Mouse (Mus musculus) liver, adult 2 months (tissue): ENCODE data around the gene Inpp5k. TPM values are rescaled to one million over a fixed set of nuclear protein-coding genes. Genes with fewer than 3 reads are reported as not detected.

Experiments used
- DNase-seq: peaks from one replicate; pipeline ENCODE4 v3.0.0-alpha.2; 2011; ENCODE audit warnings: low read depth, low spot score; ENCODE audit errors: extremely low read depth
- H3K27ac ChIP-seq: fragments of 200-500 bp; replicated peaks from 2 replicates; pipeline ENCODE4 v1.5.1; 2012; ENCODE audit warnings: low read depth, mild to moderate bottlenecking, control low read depth, inconsistent platforms, low read length; ENCODE audit not compliant: insufficient read depth
- H3K27me3 ChIP-seq: fragments of 200-500 bp; 2 replicates; pipeline ENCODE4 v1.6.1; 2012; ENCODE audit warnings: mild to moderate bottlenecking, moderate library complexity, low read length, inconsistent platforms; ENCODE audit not compliant: control insufficient read depth, insufficient read depth
- H3K36me3 ChIP-seq: fragments of 200-500 bp; 2 replicates; pipeline ENCODE4 v1.6.1; 2012; ENCODE audit warnings: low read length, inconsistent platforms; ENCODE audit not compliant: control insufficient read depth, insufficient read depth
- H3K4me1 ChIP-seq: fragments of 200-500 bp; 2 replicates; pipeline ENCODE4 v1.6.1; 2011; ENCODE audit warnings: low read length; ENCODE audit not compliant: control insufficient read depth, insufficient read depth
- H3K4me3 ChIP-seq: fragments of 200-500 bp; 2 replicates; pipeline ENCODE4 v1.5.1; 2011; ENCODE audit warnings: low read depth, mild to moderate bottlenecking, control low read depth, low read length, moderate library complexity; ENCODE audit not compliant: insufficient read depth
- H3K79me2 ChIP-seq: fragments of 200-500 bp; 2 replicates; pipeline ENCODE4 v1.6.1; 2012; ENCODE audit warnings: inconsistent platforms, mild to moderate bottlenecking, low read length, moderate library complexity; ENCODE audit not compliant: control insufficient read depth, insufficient read depth
- H3K9ac ChIP-seq: fragments of 200-500 bp; 2 replicates; pipeline ENCODE4 v1.6.1; 2012; ENCODE audit warnings: low read depth, mild to moderate bottlenecking, control low read depth, inconsistent platforms, low read length
- CTCF ChIP-seq: fragments of 200-500 bp; IDR thresholded peaks from 2 replicates; pipeline ENCODE4 v1.5.1; 2011; ENCODE audit warnings: low read depth, low read length, control low read depth
- POLR2A ChIP-seq: fragments of 200-500 bp; IDR thresholded peaks from 2 replicates; pipeline ENCODE4 v1.6.1; 2011; ENCODE audit warnings: low read length, control low read depth; ENCODE audit not compliant: insufficient read depth; ENCODE audit errors: extremely low read depth
- WGBS: fragments of 180-500 bp; shearing (Covaris S2); methylation state at CpG from one replicate; pipeline ENCODE4 v1.1.7; 2018; 5-methylcytosine and 5-hydroxymethylcytosine counted together
- polyA plus RNA-seq: library from polyadenylated mRNA; depleted of rRNA; stranded (reverse); fragments of >200 nt; gene quantifications from 2 replicates; pipeline ENCODE4 v1.2.3, GENCODE M21; 2012
- total RNA-seq: library from RNA; depleted of rRNA; stranded (reverse); fragments of >200 nt; gene quantifications from 2 replicates; pipeline ENCODE4 v1.2.3, GENCODE M21; 2014

Gene Inpp5k
- total and polyA plus RNA-seq, 2 experiments: 12.3 to 17.2 TPM

GRCm38 (mm10) chr11:75632921-75633320 is 2.1 kb downstream of the Inpp5k start:
- DNase-seq: no peak
- Histone ChIP-seq H3K79me2 (peaks cover 3% of the 10 kb centered on the region; the same call in 1 of the 2 replicates), H3K4me1 (peaks cover 3% of the 10 kb centered on the region; the same call in 1 of the 2 replicates), H3K36me3 (peaks cover 11% of the 10 kb centered on the region; the same call in 1 of the 2 replicates), H3K27ac (no peak overlapping the region), H3K27me3 (no peaks in the 10 kb centered on the region), H3K9ac (no peak overlapping the region), H3K4me3 (no peak overlapping the region)
- WGBS: 92% methylated on average over 5 of the region's 5 CpGs
- TF ChIP-seq POLR2A (no peak), CTCF (no peak)

GRCm38 (mm10) chr11:75634801-75635200 is 4.0 kb downstream of the Inpp5k start:
- peak overlapping the region; percentile 15 for H3K27ac ChIP-seq
- 62% methylated on average over 3 of the region's 3 CpGs for WGBS

GRCm38 (mm10) chr11:75635315-75635714 is 4.5 kb downstream of the Inpp5k start:
- H3K27ac ChIP-seq: peak overlapping the region; percentile 49
- TF ChIP-seq CTCF: no peak
- no peak for TF ChIP-seq POLR2A
- peaks cover 3% of the 10 kb centered on the region; the same call in 1 of the 2 replicates for H3K4me1 ChIP-seq
- H3K9ac ChIP-seq: no peak overlapping the region
- H3K27me3 ChIP-seq: no peaks in the 10 kb centered on the region
- peaks cover 3% of the 10 kb centered on the region; the same call in 1 of the 2 replicates for H3K79me2 ChIP-seq
- DNase-seq: no peak
- no peak overlapping the region for H3K4me3 ChIP-seq
- WGBS: 53% methylated on average over 11 of the region's 11 CpGs
- H3K36me3 ChIP-seq: peaks cover 13% of the 10 kb centered on the region; the same call in 1 of the 2 replicates

More at GRCm38 (mm10) chr11:75634801-75635200, 4.0 kb downstream of the Inpp5k start:
- Histone ChIP-seq H3K36me3 (peaks cover 11% of the 10 kb centered on the region; the same call in 1 of the 2 replicates), H3K4me1 (peaks cover 3% of the 10 kb centered on the region; the same call in 1 of the 2 replicates), H3K79me2 (peaks cover 3% of the 10 kb centered on the region; the same call in 1 of the 2 replicates), H3K27me3 (no peaks in the 10 kb centered on the region), H3K9ac (no peak overlapping the region), H3K4me3 (no peak overlapping the region)
- DNase-seq: no peak
- no peak for TF ChIP-seq POLR2A
- TF ChIP-seq CTCF: no peak

GRCm38 (mm10) chr11:75643323-75643722 is 12.5 kb downstream of the Inpp5k start:
- H3K9ac ChIP-seq: no peak overlapping the region
- peaks cover 4% of the 10 kb centered on the region; the same call in 1 of the 2 replicates for H3K36me3 ChIP-seq
- H3K79me2 ChIP-seq: no peaks in the 10 kb centered on the region
- WGBS: 85% methylated on average over 5 of the region's 5 CpGs
- no peak overlapping the region for H3K27ac ChIP-seq
- H3K4me3 ChIP-seq: no peak overlapping the region
- no peak for DNase-seq
- TF ChIP-seq CTCF: no peak
- no peak for TF ChIP-seq POLR2A
- no peaks in the 10 kb centered on the region for H3K27me3 ChIP-seq
- H3K4me1 ChIP-seq: no peaks in the 10 kb centered on the region

GRCm38 (mm10) chr11:75644684-75645083 is 13.9 kb downstream of the Inpp5k start:
- TF ChIP-seq POLR2A (no peak), CTCF (no peak)
- Histone ChIP-seq H3K36me3 (peaks cover 4% of the 10 kb centered on the region; the same call in 1 of the 2 replicates), H3K79me2 (no peaks in the 10 kb centered on the region), H3K4me3 (no peak overlapping the region), H3K9ac (no peak overlapping the region), H3K4me1 (no peaks in the 10 kb centered on the region), H3K27me3 (no peaks in the 10 kb centered on the region), H3K27ac (no peak overlapping the region)
- WGBS: 85% methylated on average over 9 of the region's 9 CpGs
- no peak for DNase-seq

- Histone ChIP-seq H3K4me3 (no peak overlapping the region), H3K36me3 (peaks cover 2% of the 10 kb centered on the region; the same call in 1 of the 2 replicates), H3K79me2 (no peaks in the 10 kb centered on the region), H3K9ac (no peak overlapping the region), H3K27ac (no peak overlapping the region), H3K4me1 (peaks cover 10% of the 10 kb centered on the region), H3K27me3 (no peaks in the 10 kb centered on the region)
- TF ChIP-seq CTCF: no peak
- no peak for TF ChIP-seq POLR2A
- 59% methylated on average over 6 of the region's 6 CpGs for WGBS
- DNase-seq: no peak
Measured at GRCm38 (mm10) chr11:75647681-75648211, 17.0 kb downstream of the Inpp5k start.
